Mouse (Mus musculus): ENCODE measurements around the gene Gpr19. TPM values are rescaled to one million over a fixed set of nuclear protein-coding genes. Genes with fewer than 3 reads are reported as not detected.

The Gpr19 gene
- polyA plus RNA-seq (2015; fragmentation: Illumina TruSeq; extraction: RNeasy Lipid Tissue Mini Kit (QIAGEN cat#74804); ENCODE audit: insufficient read depth, low read depth, low replicate concordance) = 2.8 TPM

GRCm38 (mm10) chr6:134898095-134898965 is at the start of gene Gpr19:
TSS of gene Gpr19 (minus strand) at chr6:134898578.

GRCm38 (mm10) chr6:134920190-134921013 is 22.0 kb upstream of the Gpr19 start, which contains the start of gene Cdkn1b:
TSS of gene Cdkn1b (plus strand) at chr6:134920401.

GRCm38 (mm10) chr6:134829786-134830700 is 68.3 kb downstream of the Gpr19 start, which contains the start of gene Crebl2:
TSS of gene Crebl2 (plus strand) at chr6:134830154.

Other genes with a start within 250 kb of the Gpr19 start
- gene Dusp16, start 106.0 kb downstream of the Gpr19 start, polyA plus RNA-seq (2015; fragmentation: Illumina TruSeq; extraction: RNeasy Lipid Tissue Mini Kit (QIAGEN cat#74804); ENCODE audit: insufficient read depth, low read depth, low replicate concordance) = 3.2 TPM
- gene Crebl2, start 68.4 kb downstream of the Gpr19 start, polyA plus RNA-seq (2015; fragmentation: Illumina TruSeq; extraction: RNeasy Lipid Tissue Mini Kit (QIAGEN cat#74804); ENCODE audit: insufficient read depth, low read depth, low replicate concordance) = 4.7 TPM
- 13.5 TPM for gene Cdkn1b, start 21.8 kb upstream of the Gpr19 start, polyA plus RNA-seq (2015; fragmentation: Illumina TruSeq; extraction: RNeasy Lipid Tissue Mini Kit (QIAGEN cat#74804); ENCODE audit: insufficient read depth, low read depth, low replicate concordance)
- 2.0 TPM for gene Apold1, start 83.1 kb upstream of the Gpr19 start, polyA plus RNA-seq (2015; fragmentation: Illumina TruSeq; extraction: RNeasy Lipid Tissue Mini Kit (QIAGEN cat#74804); ENCODE audit: insufficient read depth, low read depth, low replicate concordance)
- 11.9 TPM for gene Ddx47, start 113.0 kb upstream of the Gpr19 start, polyA plus RNA-seq (2015; fragmentation: Illumina TruSeq; extraction: RNeasy Lipid Tissue Mini Kit (QIAGEN cat#74804); ENCODE audit: insufficient read depth, low read depth, low replicate concordance)
- 2.6 TPM for gene Gprc5a, start 167.1 kb upstream of the Gpr19 start, polyA plus RNA-seq (2015; fragmentation: Illumina TruSeq; extraction: RNeasy Lipid Tissue Mini Kit (QIAGEN cat#74804); ENCODE audit: insufficient read depth, low read depth, low replicate concordance)
- gene Gprc5d, start 219.7 kb upstream of the Gpr19 start, polyA plus RNA-seq (2015; fragmentation: Illumina TruSeq; extraction: RNeasy Lipid Tissue Mini Kit (QIAGEN cat#74804); ENCODE audit: insufficient read depth, low read depth, low replicate concordance) = not detected

All from pancreas, adult 10 weeks (tissue).